Mouse (Mus musculus): ENCODE measurements around the gene Rsl1d1. TPM values are rescaled to one million over a fixed set of nuclear protein-coding genes. Genes with fewer than 3 reads are reported as not detected.

Rsl1d1 gene
- 8.7 and 12.8 TPM in 2 replicates for polyA plus RNA-seq (2012; rRNA removed; ENCODE audit: low replicate concordance)

GRCm38 (mm10) chr16:11202571-11203554 lies at the start of gene Rsl1d1:
Gene Rsl1d1, minus strand, starts transcription at chr16:11203331.

GRCm38 (mm10) chr16:11176208-11176883 lies 26.8 kb downstream of the Rsl1d1 start, which contains the start of gene Zc3h7a:
Gene Zc3h7a, minus strand, starts transcription at chr16:11176393.

Other genes starting within 250 kb of the Rsl1d1 start
- gene Snn, start 142.4 kb downstream of the Rsl1d1 start, polyA plus RNA-seq (2012; rRNA removed; ENCODE audit: low replicate concordance) = 43.9 and 48.8 TPM in 2 replicates
- gene Litaf, start 137.2 kb downstream of the Rsl1d1 start, polyA plus RNA-seq (2012; rRNA removed; ENCODE audit: low replicate concordance) = 214 and 273 TPM in 2 replicates
- 23.4 and 33.9 TPM in 2 replicates for gene Txndc11, start 68.7 kb downstream of the Rsl1d1 start, polyA plus RNA-seq (2012; rRNA removed; ENCODE audit: low replicate concordance)
- gene Zc3h7a, start 26.9 kb downstream of the Rsl1d1 start, polyA plus RNA-seq (2012; rRNA removed; ENCODE audit: low replicate concordance) = 71.4 and 75.6 TPM in 2 replicates
- 13.2 and 26.5 TPM in 2 replicates for gene Gspt1, start 51.0 kb upstream of the Rsl1d1 start, polyA plus RNA-seq (2012; rRNA removed; ENCODE audit: low replicate concordance)
- 1.3 and 3.2 TPM in 2 replicates for gene Tnfrsf17, start 110.5 kb upstream of the Rsl1d1 start, polyA plus RNA-seq (2012; rRNA removed; ENCODE audit: low replicate concordance)
- gene Snx29, start 119.6 kb upstream of the Rsl1d1 start, polyA plus RNA-seq (2012; rRNA removed; ENCODE audit: low replicate concordance) = 5.5 and 10.0 TPM in 2 replicates

All from subcutaneous adipose tissue, adult 2 months (tissue).